Mouse (Mus musculus) left cerebral cortex, postnatal 10 days (tissue): ENCODE data around the gene Dek. TPM values are rescaled to one million over a fixed set of nuclear protein-coding genes. Genes with fewer than 3 reads are reported as not detected.

Experiments used
- DNase-seq, 2 experiments: peaks; one replicate each; pipeline ENCODE4 v3.0.0; 2021 to 2022; ENCODE audit warnings: low spot score in 2 of 2, mixed read lengths in 1 of 2; ENCODE audit errors: extremely low spot score in 1 of 2
- intact Hi-C: fragments of 180-260 bp; cut with DNase I; formaldehyde crosslinking; loops from one replicate; pipeline ENCODE4 v1.15.1; 2025
- total RNA-seq, 2 experiments: library from RNA; stranded (reverse); gene quantifications; 2 replicates each; pipeline ENCODE4 v1.2.3; 2021

The Dek gene
- total RNA-seq, 2 experiments from 2014 or later = 56.2 to 56.8 TPM

DNA sequence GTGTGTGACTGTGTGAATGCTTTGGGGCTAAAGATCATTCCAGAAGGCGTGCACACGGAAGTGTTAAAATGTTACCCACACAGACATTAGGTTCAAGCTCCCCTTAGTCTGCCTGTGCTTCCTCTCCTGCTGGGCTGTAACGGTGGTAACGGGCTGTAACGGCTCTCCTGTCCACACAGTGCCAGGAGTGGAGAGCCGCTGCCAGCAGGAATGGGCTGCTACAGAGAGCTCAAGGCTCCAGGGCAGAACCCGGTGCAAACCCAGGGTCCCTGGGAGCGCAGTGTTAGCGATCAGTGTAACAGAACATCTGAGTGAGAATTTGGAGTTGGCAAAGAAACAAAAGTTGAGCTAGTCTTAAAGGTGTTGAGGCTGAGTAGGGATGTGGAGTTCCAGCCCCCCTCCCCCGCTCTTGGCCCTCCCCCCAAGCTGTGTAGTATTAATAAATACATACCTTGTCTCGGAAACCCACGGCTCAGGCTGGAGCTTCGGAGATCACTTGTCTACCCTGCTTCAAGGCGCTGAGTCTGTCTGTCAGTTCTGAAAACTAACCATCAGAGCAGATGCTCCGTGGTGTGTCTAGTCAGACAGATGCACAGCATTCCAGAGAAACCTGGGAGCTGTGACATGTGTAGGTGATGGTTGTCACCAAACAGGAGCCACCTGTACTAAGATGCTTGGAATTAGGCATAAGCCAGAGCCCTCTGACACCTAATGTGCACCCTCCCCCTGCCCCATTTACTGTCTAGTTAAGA lies 35.5 kb downstream of the Dek start:
- DNase-seq = no peak
- intact Hi-C loops = no loop called here

DNA sequence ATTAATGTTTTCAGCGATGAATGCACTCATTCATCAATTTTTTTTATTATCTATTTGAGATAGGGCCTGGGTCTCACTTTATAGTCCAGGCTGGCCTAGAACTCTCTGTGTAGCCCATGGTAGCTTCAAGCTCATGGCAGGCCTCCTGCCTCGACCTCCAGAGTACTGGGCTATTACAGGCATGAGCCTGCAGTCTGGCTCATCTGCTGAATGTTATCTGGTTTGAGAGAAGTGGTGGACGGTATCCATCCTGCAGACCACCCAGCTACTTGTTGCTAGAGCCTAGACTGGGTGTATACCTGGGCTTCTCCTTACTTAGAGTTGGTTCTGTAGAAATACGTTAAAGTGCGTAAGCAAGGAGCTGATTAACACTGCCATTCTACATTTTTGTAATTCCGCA lies 39.0 kb downstream of the Dek start:
- intact Hi-C loops = no loop called here
- no peak for DNase-seq

DNA sequence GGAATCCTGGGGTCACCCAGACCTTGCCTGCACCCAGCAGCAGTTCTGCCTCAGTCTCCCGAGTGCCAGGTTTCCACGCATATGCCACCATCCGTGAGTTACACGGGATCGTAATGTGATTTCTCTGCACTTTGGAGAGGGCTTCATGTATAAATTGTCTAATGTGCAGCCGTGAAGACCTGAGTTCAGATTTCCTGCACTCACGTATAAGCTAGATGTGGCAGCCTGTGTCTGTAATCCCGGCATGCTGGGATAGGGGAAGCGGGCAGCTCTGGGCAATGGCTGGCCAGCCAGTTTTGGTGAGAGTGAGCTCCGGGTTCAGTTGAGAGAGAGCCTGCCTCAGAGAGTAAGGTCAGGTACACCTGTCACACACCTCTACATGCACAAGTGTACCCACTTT lies 39.5 kb downstream of the Dek start:
- no peak for DNase-seq
- intact Hi-C loops = no loop called here

DNA sequence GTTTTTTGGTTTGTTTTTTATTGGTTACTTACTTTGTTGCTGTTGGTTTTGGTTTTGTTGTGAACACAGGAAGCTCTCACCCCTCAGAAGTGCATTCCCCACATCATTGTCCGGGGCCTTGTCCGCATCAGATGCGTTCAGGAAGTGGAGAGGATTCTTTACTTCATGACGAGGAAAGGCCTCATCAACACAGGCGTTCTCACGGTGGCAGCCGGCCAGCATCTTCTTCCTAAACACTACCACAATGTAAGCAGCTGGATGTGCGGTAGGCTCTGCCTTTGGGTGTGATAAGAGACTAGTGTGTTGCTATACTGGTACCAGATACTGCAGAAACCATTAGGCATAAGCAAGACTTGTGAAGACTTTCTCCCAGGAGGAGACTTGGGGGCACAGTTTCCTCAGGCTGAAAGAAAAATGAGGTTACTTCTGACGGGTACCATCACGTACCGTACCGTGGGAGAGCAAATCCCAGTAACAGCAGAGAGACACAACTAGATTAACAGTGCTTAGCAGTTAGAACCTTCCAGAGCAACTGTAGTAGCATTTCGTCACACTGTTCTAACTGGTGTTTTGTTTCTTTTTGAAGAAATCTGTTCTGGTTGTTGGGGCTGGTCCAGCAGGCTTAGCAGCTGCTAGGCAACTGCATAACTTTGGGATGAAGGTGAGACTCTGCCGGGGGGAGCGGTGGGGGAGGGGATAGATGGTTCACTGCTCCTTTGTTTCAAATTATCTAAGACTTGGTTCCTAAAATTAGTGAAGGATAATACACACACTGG lies 41.8 kb downstream of the Dek start:
- intact Hi-C loops = no loop called here
- DNase-seq = no peak

DNA sequence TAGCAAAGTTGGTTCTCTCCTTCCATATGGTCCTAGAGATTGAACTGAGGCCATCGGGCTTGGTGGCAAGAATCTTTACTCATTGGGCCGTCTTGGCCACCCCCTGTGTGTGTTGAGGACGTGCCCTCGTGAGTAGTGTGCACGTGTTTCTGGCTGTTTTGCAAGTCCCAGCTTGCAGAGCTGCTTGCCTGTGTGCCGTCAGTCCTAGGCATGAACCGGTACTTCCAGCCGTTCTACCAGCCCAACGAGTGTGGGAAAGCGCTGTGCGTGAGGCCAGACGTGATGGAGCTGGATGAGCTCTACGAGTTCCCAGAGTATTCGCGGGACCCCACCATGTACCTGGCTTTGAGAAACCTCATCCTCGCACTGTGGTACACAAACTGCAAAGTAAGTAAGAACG lies 43.2 kb downstream of the Dek start:
- no peak for DNase-seq
- intact Hi-C loops = no loop called here

DNA sequence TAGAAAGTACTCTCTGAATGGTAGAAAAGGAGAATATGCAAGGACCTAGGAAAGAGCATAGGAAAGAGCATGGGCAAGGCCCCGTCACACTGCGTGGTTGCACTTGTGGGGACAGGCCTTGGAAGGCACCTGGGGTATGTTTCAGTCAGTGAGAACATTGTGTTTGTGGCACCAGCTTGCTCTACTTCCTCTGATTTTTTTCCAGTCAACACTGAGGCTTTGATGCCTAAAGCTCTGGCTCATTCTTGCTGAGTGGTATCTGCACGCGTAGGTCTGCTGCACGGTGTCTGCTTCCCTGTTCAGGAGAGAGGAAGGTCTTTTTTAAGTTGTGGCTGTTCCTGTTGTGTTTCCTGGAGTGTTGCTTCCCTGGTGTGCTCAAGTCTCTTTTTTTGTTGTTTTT lies 49.2 kb downstream of the Dek start:
- no peak for DNase-seq
- intact Hi-C loops = no loop called here

DNA sequence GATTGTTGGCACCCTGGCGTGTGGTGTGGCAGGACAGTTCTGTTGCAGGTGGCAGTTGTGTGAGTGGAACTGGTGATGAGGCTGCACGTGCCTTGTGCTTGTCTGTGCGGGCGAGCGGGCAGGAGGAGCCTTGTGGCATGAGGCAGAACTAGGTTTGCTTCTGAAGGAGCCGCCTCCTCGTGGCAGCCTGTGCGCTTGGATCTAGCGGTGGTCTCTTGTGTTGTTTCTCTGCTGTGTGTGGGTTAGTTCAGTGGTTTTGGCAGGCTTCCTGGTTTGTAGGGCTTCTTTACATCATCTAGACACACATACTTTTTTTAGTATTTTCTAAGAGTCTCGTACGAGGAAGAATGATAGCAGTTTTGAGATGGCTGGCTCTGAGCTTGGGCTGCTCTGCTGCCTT lies 49.9 kb downstream of the Dek start:
- intact Hi-C loops = no loop called here

DNA sequence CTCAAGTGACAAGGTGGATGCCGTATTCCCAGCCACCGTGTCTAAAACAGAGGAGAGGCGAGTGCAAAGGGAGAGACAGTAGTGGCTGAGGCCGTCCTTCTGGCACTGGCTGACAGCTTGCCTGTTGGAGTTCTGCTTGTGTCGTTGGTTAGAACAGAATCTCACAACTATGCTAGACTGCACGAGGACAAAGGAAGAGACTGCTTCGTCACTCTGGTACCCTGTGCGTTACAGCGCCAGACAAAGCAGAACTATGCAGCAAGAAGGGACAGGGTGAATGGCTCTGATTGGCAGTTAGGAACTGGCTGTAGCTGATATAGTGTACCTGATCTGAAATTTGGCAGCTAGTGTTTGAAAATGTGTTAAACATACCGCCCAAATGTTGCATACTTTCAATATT lies 52.0 kb downstream of the Dek start:
- intact Hi-C loops = no loop called here
- no peak for DNase-seq

More for the DNA sequence above, 49.9 kb downstream of the Dek start:
- peak; percentile 45 to 62 for DNase-seq

DNA sequence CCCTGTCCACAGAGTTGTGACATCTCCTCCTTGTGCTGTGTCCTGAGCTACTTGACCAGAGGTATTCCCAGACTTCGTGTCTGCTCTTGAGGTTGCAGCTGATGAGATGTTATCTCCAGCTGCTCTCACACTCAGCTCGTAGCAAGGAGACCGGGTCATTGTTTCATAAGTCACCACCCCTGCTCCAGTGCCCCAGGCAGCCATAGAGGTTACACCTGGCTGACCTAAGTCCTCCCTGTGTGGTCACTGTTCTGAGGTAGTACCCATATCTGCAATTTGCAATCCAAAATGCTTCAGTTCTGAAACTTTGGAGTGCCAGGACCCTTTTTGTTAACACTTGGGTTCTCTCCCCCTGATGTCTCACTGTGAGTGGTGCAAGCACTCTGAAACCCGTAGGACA lies 56.0 kb downstream of the Dek start:
- no peak for DNase-seq
- intact Hi-C loops = no loop called here

DNA sequence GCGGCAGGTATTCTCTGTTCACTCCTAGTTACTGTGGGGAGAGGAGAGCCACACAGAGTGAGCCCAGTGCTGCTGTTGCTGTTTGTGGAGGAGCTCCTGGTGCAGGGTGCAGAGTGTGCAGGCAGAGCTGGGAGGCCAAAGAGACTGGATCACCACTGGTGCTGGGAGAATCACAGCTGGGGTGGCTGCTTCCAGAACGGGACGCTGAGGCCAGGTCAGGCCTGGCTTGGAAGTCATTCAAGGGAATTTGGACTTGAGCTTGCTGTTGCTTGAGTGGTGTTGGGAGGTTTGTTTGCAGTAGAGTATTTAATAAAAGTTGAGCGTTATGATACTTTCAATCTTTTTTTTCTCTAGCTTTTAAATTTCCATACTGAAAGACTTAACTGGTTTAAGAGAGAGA lies 58.0 kb downstream of the Dek start:
- intact Hi-C loops = no loop called here
- peak in 1 of 2 experiments; percentile 18 for DNase-seq

DNA sequence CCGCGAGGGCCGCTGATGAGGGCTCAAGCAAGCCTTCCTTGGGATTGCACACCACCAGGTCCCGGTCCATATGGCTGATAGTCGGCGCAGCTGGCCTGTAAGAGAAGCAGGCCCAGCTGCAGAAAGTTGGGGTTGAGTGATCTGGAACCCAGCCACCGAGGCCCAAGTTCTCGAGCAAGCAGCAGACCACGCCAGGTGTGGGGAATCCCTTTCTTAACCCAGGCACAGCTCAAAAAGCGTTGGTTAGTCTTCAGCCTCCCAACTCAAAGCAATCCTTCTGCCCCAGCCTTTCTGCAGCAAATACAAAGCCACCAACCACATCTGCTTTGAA lies 61.4 kb downstream of the Dek start, which contains the start of gene Tpmt:
TSS of gene Tpmt (minus strand) at position 121 of the 331 bp plus-strand sequence.
- peak in 1 of 2 experiments; percentile 49 for DNase-seq

DNA sequence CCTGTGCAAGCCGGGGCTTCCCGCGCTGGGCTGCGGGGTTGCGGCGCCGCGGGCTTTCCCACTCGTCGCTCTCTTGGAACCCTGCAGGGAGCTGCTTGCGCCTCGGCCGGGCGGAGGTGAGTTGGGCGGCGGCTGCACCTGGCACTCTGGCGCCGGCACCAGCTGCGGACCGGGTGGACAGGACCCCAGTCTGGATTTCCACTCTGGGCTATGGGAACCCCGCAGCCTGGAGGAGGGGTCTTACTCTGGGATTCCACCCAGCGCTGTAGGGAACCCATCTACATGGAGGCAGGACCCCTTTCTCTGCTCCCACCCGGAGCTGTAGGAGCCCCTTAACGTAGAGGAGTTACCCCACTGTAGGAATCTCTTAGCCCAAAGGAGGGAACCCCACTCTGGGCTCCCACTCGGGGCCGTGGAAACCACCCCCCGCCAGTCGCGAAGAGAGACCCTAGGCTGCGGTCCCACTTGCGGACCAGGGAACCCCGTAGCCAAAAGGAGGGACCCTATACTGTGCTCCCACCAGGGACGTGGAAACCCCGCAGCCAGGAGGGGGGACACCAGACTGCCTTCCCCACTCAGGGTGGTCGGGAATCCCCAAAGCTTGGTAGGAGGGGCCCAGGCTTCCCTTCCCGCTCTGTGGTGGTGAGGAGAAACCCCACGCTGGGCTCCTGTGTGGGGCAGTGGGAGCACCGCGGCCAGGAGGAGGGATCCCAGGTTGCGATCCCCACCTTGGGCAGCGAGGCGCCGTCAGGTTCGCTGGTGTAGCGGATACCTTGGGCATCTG lies 62.0 kb downstream of the Dek start:
- peak in 1 of 2 experiments; percentile 43 for DNase-seq
- intact Hi-C loops = no loop called here

More for the DNA sequence above, 61.4 kb downstream of the Dek start, which contains the start of gene Tpmt:
- intact Hi-C loops = no loop called here

DNA sequence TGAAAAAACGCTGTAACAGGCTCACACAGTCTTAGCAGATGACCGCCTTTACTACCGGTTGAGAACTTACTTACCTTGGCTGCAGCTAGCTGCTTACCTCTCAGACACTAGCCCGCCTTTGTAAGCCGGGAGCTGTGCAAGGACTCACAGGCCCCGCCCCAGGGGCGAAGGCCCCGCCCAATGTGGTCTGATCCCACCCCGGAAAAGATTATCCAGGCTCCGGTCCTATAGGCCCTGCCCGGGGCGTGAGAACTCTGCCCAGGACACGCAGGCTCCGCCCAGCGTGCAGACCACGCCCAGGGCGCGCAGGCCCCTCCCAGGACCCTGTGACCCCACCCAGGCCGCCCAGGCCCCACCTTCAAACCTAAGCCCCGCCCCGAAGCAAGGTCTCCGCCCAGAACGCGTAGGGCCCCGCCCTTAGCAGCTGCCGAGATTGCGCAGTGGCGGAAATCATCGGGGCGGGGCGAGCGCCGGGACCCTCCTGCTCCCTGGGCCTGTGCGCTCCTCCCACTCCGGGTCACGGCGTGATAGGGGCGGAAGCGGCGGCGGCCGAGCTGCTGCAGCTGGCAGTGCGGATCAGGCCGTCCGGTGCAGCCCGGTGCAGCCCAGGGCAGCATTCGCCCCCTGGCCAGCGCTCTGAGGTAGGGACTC lies 62.8 kb downstream of the Dek start, which contains the start of gene Kdm1b:
TSS of gene Kdm1b (plus strand) at position 470 of the 651 bp plus-strand sequence.
- intact Hi-C loops = no loop called here
- peak; percentile 97 to 98 for DNase-seq

DNA sequence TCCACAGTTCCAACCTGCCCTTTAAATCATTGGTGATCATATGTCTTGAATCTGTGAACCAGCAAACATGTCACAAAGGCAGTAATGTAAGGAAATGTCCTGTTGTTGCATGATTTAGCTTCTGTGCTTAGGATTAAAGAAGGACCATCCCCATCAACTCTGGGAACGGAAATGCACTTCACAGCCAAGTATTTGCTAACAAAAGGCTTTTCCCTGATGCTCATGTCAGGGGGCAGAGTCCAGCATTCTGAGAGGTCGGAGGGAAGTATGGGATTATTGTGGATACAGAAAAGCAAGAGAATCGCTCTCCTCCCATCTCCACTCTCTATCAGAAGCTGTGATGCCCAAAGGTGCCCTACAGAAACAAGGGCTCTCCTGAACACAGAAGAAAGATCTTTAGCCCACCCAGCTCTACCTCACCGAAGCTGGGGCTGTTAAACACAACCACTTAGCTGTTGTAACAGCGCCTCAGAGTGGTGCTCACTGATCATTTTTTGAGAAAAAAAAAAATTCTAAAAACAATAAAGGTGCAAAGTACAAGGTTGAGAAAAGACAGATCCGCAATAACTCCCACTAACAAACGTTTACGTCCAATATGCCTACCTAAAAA lies 63.9 kb downstream of the Dek start:
- no peak for DNase-seq
- intact Hi-C loops = no loop called here

DNA sequence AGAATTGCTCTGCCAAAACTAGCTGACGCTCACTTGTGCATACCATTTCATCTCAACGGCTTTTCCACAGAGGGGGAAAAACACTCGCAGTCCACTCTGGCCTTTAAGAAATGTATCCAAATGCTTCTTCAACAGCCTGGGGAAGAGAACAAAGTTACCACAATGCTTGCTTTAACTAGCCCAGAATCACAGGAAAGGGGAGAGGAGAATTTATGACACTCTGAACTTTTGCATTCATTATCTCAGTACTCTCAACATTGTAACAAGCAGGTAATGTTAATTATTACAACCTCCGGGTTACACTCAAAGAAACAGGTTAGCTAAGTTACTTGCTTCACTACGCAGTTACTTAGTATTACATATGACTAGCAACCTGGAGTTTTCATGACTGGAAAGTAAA lies 65.9 kb downstream of the Dek start:
- DNase-seq = no peak
- intact Hi-C loops = no loop called here

DNA sequence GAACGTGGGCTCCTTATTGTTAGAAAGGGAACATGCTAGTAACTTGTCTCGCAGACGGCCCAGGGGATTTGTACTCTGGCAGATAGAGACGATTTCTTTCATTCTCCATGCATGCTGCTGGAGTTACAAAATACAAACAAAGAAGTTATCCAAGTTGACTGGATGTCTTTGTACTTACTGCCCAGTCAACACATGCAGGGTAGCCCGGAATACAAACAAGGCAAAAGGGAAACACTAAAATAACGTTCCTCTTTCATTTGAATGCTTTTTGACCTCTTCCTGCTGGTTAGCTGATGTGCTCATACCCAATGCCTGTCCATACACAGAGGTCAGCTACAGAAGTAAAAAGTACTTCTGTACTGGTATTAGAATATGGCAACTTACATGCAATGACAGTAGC lies 68.1 kb downstream of the Dek start:
- DNase-seq = no peak

More for the DNA sequence above, 68.1 kb downstream of the Dek start:
- intact Hi-C loops = no loop called here
